Mouse (Mus musculus): ENCODE measurements around the gene Tst. TPM values are rescaled to one million over a fixed set of nuclear protein-coding genes. Genes with fewer than 3 reads are reported as not detected.
A peak's percentile ranks its signal among the peaks of the same experiment; 100 is the strongest.

The Tst gene
- 16.3 and 16.8 TPM in 2 replicates for polyA plus RNA-seq (2012; rRNA removed)

DNA sequence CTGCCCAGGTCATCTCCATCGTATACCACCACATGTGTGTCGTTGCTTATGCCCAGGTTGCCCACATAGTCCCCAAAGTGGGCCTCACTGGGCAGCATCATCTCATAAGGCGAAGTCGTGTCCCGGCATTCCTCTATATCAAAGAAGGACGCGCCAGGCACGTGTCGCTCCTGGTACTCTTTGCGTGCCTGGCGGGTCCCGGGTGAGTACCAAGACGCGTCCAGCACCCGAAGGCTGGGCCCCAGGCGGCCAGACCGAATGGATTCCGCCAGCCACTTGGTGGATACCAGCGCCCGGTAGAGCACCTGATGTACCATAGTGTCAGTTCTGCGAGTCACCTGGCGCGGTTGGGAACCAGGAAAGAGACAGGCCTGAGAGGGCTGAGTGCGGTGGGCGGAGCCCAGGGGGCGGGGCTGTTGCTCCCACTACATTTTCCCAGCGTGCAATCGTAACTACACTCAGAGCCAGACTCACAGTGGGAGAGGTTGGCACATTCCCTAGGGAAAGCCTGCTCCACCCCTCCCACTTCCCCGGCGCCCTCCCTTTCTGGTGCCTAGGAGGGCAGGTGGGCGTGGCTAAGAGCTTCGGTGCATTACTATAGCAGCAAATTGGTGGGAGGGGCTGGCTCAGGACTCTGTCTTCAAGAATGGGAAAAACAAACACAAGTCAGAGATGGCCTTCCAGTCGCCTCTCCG is at the start of gene Tst:
Gene Tst, minus strand, starts transcription at position 391 of the 695 bp plus-strand sequence.
- peaks cover 6% of the 10 kb centered on the region; the same call in 1 of the 2 replicates for H3K4me1 ChIP-seq (ENCODE audit: control insufficient read depth, insufficient read depth, insufficient read length)
- 3% methylated on average over 34 of the region's 34 CpGs for WGBS

DNA sequence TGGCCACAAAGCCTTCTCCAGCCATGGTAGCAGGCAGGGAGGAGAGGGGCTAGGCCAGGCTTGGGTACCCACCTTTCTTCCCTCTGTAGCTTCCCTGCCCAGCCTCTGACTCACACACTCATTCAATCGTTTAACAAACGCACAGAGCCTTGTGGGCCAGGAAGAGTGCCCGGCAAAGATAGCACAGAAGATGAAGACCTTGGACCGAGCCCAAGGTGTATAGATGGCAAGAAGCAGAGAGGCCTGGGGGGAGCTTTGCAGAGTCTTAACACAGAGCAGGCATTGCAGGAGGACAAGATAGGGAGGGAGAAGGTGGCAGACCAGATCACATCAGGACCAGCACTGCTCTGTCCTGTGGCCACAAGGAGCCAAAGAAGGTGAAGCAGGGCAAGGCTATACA is 49.5 kb upstream of the Tst start:
- Histone ChIP-seq H3K4me3 (ENCODE audit: extremely low read depth, insufficient read depth, insufficient read length) (no peak overlapping the region), H3K36me3 (ENCODE audit: control insufficient read depth, insufficient read depth, low read length) (no peaks in the 10 kb centered on the region), H3K27me3 (ENCODE audit: control insufficient read depth, insufficient read depth, low read length) (no peaks in the 10 kb centered on the region), H3K4me1 (ENCODE audit: control insufficient read depth, insufficient read depth, insufficient read length) (no peaks in the 10 kb centered on the region), H3K27ac (ENCODE audit: insufficient read depth, low read length) (no peak overlapping the region)
- TF ChIP-seq POLR2A (IDR thresholded peaks at IDR 0.05; ENCODE audit: low read depth, low read length): no peak
- no peak for TF ChIP-seq CTCF (IDR thresholded peaks at IDR 0.05; ENCODE audit: extremely low read depth, insufficient read depth, insufficient read length, insufficient replicate concordance)
- DNase-seq (ENCODE audit: low read depth in 1 of 2, low spot score in 2 of 2): no peak
- 69% methylated on average over 4 of the region's 4 CpGs for WGBS

More for the DNA sequence above, at the start of gene Tst:
- Histone ChIP-seq H3K27me3 (ENCODE audit: control insufficient read depth, insufficient read depth, low read length) (no peaks in the 10 kb centered on the region), H3K4me3 (ENCODE audit: extremely low read depth, insufficient read depth, insufficient read length) (peak within 1 kb of the TSS; percentile 92), H3K36me3 (ENCODE audit: control insufficient read depth, insufficient read depth, low read length) (no peaks in the 10 kb centered on the region), H3K27ac (ENCODE audit: insufficient read depth, low read length) (peak within 1 kb of the TSS; percentile 93)
- TF ChIP-seq POLR2A (IDR thresholded peaks at IDR 0.05; ENCODE audit: low read depth, low read length): no peak
- no peak for TF ChIP-seq CTCF (IDR thresholded peaks at IDR 0.05; ENCODE audit: extremely low read depth, insufficient read depth, insufficient read length, insufficient replicate concordance)
- DNase-seq (ENCODE audit: low read depth in 1 of 2, low spot score in 2 of 2): peak; percentile 25 to 55

DNA sequence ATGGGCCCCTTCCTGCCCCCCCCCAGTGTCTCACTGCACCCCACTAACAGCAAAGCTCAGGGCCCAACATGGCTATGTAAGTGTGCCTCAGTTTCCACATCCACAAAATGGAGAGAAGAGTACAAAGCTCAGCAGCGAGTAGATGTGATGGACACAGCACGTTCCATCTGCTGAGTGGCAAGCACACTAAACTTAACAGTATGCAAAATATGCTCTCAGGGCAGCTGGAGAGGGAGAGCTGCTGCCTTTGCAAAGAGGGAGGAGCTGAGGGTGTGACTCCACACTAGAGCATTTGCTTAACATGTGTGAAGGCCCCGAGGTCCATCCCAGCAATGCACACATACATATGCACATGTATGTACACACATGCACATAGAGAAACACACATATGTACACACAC is 47.2 kb upstream of the Tst start:
- Histone ChIP-seq H3K27ac (ENCODE audit: insufficient read depth, low read length) (no peak overlapping the region), H3K27me3 (ENCODE audit: control insufficient read depth, insufficient read depth, low read length) (no peaks in the 10 kb centered on the region), H3K36me3 (ENCODE audit: control insufficient read depth, insufficient read depth, low read length) (no peaks in the 10 kb centered on the region), H3K4me1 (ENCODE audit: control insufficient read depth, insufficient read depth, insufficient read length) (no peaks in the 10 kb centered on the region; the same call in 1 of the 2 replicates), H3K4me3 (ENCODE audit: extremely low read depth, insufficient read depth, insufficient read length) (no peak overlapping the region)
- TF ChIP-seq CTCF (IDR thresholded peaks at IDR 0.05; ENCODE audit: extremely low read depth, insufficient read depth, insufficient read length, insufficient replicate concordance): no peak
- DNase-seq (ENCODE audit: low read depth in 1 of 2, low spot score in 2 of 2): no peak
- 79% methylated on average over 3 of the region's 3 CpGs for WGBS

DNA sequence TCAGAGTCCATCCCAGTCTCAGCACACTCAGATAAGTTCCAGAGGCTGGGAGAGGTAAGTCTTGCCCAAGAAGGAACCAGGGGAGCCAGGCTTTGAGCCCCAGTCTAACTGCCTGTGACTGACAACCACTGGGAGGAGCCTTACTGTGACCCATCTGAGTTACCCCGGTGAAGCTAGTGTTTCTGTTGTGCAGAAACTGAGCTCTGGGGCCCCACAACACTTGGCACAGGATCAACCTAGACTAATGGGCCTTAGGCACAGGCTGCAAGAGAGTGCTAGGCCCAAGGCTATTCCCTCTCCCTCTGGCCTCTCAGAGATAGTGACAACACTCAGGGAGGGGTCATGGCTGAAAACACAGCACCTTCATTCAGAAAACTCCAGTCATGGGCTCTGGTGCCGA is 45.5 kb upstream of the Tst start:
- no peak overlapping the region for H3K4me3 ChIP-seq (ENCODE audit: extremely low read depth, insufficient read depth, insufficient read length)
- no peak for DNase-seq (ENCODE audit: low read depth in 1 of 2, low spot score in 2 of 2)
- H3K27ac ChIP-seq (ENCODE audit: insufficient read depth, low read length): no peak overlapping the region
- TF ChIP-seq POLR2A (IDR thresholded peaks at IDR 0.05; ENCODE audit: low read depth, low read length): no peak
- no peak for TF ChIP-seq CTCF (IDR thresholded peaks at IDR 0.05; ENCODE audit: extremely low read depth, insufficient read depth, insufficient read length, insufficient replicate concordance)
- no peaks in the 10 kb centered on the region for H3K36me3 ChIP-seq (ENCODE audit: control insufficient read depth, insufficient read depth, low read length)
- no peaks in the 10 kb centered on the region; the same call in 1 of the 2 replicates for H3K4me1 ChIP-seq (ENCODE audit: control insufficient read depth, insufficient read depth, insufficient read length)
- 50% methylated on average over 2 of the region's 2 CpGs for WGBS
- H3K27me3 ChIP-seq (ENCODE audit: control insufficient read depth, insufficient read depth, low read length): no peaks in the 10 kb centered on the region

DNA sequence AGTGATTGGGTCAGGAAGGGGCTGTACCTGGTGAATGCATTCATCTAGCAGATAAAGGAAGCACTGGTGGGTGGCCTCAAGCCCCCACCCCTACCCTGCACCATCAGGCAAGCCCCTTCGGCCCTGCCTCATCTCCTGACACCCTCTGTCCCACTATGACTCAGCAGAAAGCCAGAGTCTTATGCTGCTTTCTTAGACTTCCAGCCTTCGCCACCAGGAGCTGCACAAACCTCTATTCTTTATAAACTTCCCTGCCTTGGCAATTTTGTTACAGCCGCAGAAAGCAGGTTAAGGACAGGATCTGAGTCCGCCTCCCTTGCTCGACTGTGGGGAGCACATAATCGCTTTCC is 44.7 kb upstream of the Tst start:
- no peaks in the 10 kb centered on the region for H3K27me3 ChIP-seq (ENCODE audit: control insufficient read depth, insufficient read depth, low read length)

DNA sequence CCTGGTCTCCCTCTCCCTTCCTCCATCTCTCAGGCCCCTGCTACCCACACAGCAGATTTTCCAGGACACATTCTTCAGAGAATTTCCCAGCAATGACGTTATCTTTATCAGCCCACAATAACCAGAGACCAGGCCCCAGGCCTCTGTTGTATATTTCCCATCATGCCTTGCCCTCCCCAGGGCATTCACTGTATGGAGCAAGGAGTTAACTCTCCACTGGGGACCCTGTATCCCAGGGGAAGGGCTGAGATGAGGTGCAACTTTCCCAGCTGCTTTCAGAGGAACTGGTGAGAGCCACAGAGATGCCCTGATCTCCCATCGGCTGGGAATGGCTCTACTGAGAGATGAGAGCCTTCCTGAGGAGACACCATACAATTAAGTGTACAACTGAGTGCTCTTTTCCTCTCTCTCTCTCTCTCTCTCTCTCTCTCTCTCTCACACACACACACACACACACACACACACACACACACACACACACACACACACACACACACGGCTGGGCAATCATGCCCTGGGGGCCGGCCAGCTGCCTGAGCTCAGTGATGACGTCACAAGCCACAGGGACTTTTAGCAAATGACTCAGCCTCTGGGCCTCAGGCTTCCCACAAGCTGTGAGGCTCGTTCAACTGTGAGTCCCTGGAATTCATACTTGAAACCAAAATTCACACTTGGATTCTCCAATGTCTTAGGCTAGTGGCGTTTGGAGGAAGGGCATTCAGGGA is 44.1 kb upstream of the Tst start:
- no peak for TF ChIP-seq CTCF (IDR thresholded peaks at IDR 0.05; ENCODE audit: extremely low read depth, insufficient read depth, insufficient read length, insufficient replicate concordance)
- Histone ChIP-seq H3K27me3 (ENCODE audit: control insufficient read depth, insufficient read depth, low read length) (no peaks in the 10 kb centered on the region), H3K4me3 (ENCODE audit: extremely low read depth, insufficient read depth, insufficient read length) (no peak overlapping the region), H3K4me1 (ENCODE audit: control insufficient read depth, insufficient read depth, insufficient read length) (no peaks in the 10 kb centered on the region; the same call in 1 of the 2 replicates), H3K36me3 (ENCODE audit: control insufficient read depth, insufficient read depth, low read length) (no peaks in the 10 kb centered on the region), H3K27ac (ENCODE audit: insufficient read depth, low read length) (peak overlapping the region; percentile 9; the same call in 1 of the 2 replicates)
- 13% methylated on average over 7 of the region's 7 CpGs for WGBS
- peak; percentile 27 to 60 for DNase-seq (ENCODE audit: low read depth in 1 of 2, low spot score in 2 of 2)

More for the DNA sequence above, 44.7 kb upstream of the Tst start:
- H3K27ac ChIP-seq (ENCODE audit: insufficient read depth, low read length): no peak overlapping the region
- TF ChIP-seq CTCF (IDR thresholded peaks at IDR 0.05; ENCODE audit: extremely low read depth, insufficient read depth, insufficient read length, insufficient replicate concordance) (no peak), POLR2A (IDR thresholded peaks at IDR 0.05; ENCODE audit: low read depth, low read length) (no peak)
- DNase-seq (ENCODE audit: low read depth in 1 of 2, low spot score in 2 of 2): no peak
- WGBS: 75% methylated on average over 6 of the region's 6 CpGs
- H3K36me3 ChIP-seq (ENCODE audit: control insufficient read depth, insufficient read depth, low read length): no peaks in the 10 kb centered on the region
- no peak overlapping the region for H3K4me3 ChIP-seq (ENCODE audit: extremely low read depth, insufficient read depth, insufficient read length)
- H3K4me1 ChIP-seq (ENCODE audit: control insufficient read depth, insufficient read depth, insufficient read length): no peaks in the 10 kb centered on the region; the same call in 1 of the 2 replicates

DNA sequence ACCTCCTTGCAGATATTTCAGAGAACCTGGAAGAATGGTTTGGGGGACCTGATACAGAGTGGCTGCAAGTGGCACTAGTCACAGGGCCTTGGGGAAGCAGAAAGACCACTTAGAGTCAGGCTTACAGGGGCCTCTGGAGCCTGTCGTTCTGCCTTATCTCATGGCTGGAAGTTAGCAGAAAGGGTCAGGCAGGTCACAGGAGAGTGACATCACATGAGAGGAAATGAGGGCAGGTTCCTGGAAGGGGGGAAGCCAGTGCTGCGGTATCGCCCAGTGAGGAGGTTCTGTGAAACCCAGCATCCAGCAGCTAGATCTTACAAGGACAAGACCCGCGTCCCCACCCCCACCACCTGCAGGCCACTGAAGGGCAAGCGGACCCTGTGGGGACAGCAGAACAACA is 43.4 kb upstream of the Tst start:
- Histone ChIP-seq H3K4me3 (ENCODE audit: extremely low read depth, insufficient read depth, insufficient read length) (no peak overlapping the region), H3K27me3 (ENCODE audit: control insufficient read depth, insufficient read depth, low read length) (no peaks in the 10 kb centered on the region), H3K4me1 (ENCODE audit: control insufficient read depth, insufficient read depth, insufficient read length) (no peaks in the 10 kb centered on the region; the same call in 1 of the 2 replicates), H3K27ac (ENCODE audit: insufficient read depth, low read length) (peak overlapping the region; percentile 9; the same call in 1 of the 2 replicates), H3K36me3 (ENCODE audit: control insufficient read depth, insufficient read depth, low read length) (no peaks in the 10 kb centered on the region)
- TF ChIP-seq CTCF (IDR thresholded peaks at IDR 0.05; ENCODE audit: extremely low read depth, insufficient read depth, insufficient read length, insufficient replicate concordance): no peak
- TF ChIP-seq POLR2A (IDR thresholded peaks at IDR 0.05; ENCODE audit: low read depth, low read length): no peak
- 43% methylated on average over 6 of the region's 6 CpGs for WGBS
- no peak for DNase-seq (ENCODE audit: low read depth in 1 of 2, low spot score in 2 of 2)
